Mouse (Mus musculus) CH12.LX (cell line): ENCODE measurements around the gene Sp7.

ENCODE experiments used
- CTCF ChIP-seq, 2 experiments: IDR thresholded peaks in 1 of 2; conservative IDR thresholded peaks in 1 of 2; 2 replicates each; pipeline ENCODE4 v1.5.1; 2011 to 2012; ENCODE audit warnings: low read depth in 2 of 2, low read length in 2 of 2, improper control_type of control experiment in 1 of 2, inconsistent platforms in 1 of 2, mild to moderate bottlenecking in 1 of 2, moderate library complexity in 1 of 2
- EP300 ChIP-seq: IDR thresholded peaks from 2 replicates; pipeline ENCODE4 v1.6.1; 2011; ENCODE audit warnings: low read length, improper control_type of control experiment
- POLR2A ChIP-seq: IDR thresholded peaks from 2 replicates; pipeline ENCODE4 v1.6.1; 2011; ENCODE audit warnings: low read depth, mild to moderate bottlenecking, improper control_type of control experiment, low read length
- USF1 ChIP-seq: IDR thresholded peaks from 2 replicates; pipeline ENCODE4 v1.6.1; 2014; ENCODE audit warnings: low read depth, mild to moderate bottlenecking, inconsistent platforms, low read length, improper control_type of control experiment

- TF ChIP-seq EP300 (no peak), USF1 (no peak), CTCF (conservative IDR thresholded peaks at IDR 0.05 in 1 of 2, IDR thresholded peaks at IDR 0.05 in 1 of 2; ENCODE audit: low read depth in 2 of 2, low read length in 2 of 2) (no peak), POLR2A (no peak)
Measured at GRCm38 (mm10) chr15:102413687-102414086, 46.7 kb upstream of the Sp7 start.
